Mouse (Mus musculus) lung, postnatal 25 days (tissue): ENCODE data around the gene Aldh3b2.

ENCODE experiments used
- DNase-seq: peaks from one replicate; pipeline ENCODE4 v3.0.0; 2022; ENCODE audit warnings: low spot score

Aldh3b2 gene

DNA sequence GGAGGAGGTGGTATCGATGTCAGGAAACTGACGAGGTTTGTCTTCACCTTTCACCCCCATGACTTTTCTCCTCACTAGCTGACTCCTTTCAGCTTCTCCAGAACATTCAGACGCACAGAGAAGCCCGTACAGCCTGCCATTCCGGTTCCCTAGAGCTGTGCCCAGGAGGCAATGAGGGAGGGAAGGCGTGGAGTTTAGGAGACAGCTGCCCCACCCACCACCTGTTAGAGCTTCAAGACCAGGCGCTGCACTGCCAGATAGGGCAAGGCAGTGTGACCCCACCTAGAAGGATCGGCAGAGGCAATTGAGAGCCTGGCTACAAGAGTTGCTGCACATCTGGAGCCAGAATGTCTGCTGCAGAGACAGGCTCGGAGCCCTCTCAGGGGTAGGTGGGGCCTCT, at the start of gene Aldh3b2:
Gene Aldh3b2 (plus strand): TSS at position 100 of the 400 bp plus-strand sequence.
- DNase-seq: peak; percentile 47

DNA sequence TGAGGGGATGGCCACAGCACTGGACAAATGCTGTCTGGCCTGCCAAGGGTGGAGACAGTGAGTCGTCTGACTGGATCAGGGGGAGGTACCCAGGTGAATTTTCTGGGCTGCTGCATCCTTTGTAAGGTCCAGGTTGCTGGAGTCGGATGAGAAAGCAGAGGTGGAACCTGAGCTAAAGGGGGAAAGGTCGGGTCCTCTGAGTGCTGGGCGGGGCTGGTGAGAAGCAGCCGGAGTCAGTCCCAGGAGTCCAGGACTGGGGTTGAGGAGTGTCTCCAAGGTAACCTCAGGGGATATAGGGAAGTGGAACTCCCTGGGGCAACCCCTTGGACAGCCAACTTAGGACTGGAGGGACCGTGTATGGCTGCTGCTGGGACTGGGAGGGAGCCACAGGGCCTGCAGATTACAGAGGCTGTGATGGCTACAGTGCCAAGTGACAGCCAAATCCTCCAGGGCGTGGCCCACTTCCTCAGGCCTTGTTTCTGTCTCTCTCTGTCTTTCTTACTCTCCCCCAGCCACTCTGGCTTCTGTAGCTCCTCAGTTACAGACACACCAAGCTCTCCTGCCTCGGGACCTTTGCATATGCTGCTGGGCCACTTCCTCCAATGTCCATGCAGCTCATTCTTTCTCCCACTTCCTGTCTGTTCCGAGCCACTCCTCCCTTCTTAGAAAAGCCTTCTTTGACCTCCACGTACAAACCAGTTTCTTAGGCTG, 49.3 kb upstream of the Aldh3b2 start:
- DNase-seq: no peak

DNA sequence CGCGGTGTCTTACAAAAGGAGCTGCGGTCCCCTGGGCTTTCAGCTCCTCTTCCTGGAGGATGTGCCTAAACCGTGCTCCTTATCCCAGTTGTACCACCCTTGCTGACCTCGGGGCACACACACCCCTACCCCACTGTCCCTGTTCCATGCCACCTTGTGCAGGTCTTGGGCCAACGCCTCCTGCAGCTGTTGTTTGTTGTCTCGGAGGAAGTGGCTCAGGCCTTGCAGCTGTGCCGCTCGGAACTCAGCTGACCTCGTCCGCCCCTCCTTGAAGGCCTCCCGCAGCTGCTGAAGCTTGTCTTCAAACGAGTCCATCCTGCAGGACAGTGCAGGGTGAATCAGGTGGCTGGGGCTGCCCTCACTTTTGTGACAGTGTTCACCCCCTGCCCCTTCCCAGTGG, 48.5 kb upstream of the Aldh3b2 start:
- DNase-seq: no peak

DNA sequence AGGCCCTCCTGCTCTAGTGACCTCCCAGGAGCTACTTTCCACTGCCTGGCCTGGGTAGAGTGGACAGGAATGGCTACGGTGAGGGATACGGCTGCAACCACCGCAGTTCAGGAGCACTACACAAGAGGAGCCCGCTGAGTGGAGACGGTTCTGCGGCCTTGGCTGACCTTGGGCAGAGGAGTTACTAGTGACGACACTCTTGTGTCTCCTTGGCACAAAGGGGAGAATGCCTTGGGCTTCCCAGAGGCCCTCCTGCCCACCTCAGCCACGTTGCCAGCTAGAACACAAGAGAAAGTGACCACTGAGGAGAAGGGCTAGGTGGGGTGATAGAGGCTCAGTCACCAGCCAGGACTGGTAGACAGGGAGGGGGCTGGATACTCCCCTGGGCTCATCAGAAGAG, 47.9 kb upstream of the Aldh3b2 start:
- DNase-seq: no peak

DNA sequence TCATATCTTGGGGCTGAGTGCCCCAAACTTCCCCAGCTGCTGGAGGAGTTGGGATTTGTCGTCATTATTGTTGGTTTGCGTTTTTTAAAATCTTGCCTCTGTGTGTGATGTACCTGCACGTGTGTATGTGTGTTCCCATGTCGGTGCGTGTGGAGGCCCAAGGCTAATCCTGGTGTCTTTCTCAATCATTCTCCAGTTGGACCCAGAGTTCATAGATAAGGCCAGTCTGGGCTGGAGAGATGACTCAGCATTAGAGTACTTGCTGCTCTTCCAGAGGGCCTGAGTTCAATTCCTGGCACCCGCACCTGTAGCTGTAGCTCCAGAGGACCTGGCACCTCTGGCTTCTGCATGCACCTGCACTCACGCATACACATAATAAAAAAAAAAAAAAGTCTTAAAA, 47.3 kb upstream of the Aldh3b2 start:
- DNase-seq: no peak

DNA sequence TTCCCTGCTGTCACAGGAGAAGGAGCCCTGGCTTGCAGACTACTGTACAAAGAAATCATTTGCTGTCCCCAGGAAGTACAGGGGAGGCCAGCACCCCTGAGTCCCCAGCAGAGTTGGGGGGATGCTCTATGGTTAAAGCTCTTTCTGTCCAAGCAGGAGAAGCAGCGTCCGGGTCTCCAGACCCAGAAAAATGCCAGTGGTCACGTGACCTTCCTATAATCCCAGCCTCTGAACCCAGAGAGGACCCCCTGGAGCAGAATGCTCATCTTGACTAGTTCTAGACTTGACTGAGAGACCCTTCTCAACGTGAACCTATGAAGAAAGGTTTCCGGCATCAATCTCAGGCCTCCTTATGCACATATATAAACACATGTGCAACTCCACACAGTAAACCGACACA, 46.3 kb upstream of the Aldh3b2 start:
- no peak for DNase-seq

DNA sequence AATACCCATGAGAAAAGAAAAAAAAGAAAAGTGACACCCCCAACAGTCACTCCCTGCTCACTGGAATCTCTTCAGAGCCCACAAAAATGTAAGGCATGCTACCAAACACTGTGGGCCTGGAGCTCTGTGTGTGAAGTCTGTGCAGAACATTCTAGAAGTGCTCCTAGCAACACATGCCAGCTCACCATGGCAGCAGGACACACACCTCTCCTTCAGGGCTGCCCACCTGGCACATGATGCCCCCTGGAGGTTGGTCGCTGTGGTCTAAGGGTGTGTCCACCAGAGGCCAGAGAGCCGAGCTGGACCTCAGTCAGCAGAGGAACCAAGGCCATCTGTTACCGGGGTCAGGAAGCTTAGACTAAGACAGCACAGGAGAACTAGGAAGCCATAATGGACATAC, 45.8 kb upstream of the Aldh3b2 start:
- DNase-seq: peak; percentile 85

DNA sequence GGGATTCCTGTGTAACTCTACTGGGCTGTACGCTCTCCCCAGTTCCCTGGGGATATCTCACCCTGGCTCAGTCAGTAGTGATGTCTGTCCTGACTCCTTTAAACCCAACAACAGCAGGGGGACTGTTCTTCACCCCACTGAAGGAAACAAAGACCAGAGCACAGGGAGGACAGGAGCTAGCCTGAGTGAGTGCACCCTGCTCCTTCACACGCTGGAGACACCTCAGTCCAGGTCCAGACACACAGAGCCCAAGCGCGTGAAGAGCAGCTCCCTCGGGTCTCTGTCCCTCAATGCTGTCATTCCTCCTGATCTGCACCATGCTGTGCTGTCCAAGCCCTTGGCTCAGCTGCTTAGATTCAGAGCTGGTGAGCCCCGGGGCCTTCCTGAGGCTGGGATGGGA, 45.4 kb upstream of the Aldh3b2 start:
- DNase-seq: no peak

DNA sequence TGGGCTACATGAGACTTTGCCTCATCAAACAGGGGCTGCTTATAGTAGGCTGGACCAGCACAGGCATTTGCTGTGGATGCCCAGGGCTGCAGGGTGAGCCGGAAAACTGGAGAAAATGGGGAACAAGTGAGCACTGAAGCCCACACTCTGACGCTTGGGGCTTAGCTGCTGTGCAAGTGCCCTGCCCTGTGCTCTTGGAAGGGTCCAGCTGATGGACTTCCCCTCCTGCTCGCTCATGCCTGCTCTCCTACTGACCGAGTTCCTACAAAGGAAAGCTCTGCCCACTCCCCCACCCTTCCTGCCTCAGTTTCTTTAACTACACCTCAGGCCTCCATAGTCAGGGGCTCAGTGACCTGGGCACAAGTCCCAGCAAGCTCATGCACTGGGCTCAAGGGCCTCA, 44.1 kb upstream of the Aldh3b2 start:
- no peak for DNase-seq

DNA sequence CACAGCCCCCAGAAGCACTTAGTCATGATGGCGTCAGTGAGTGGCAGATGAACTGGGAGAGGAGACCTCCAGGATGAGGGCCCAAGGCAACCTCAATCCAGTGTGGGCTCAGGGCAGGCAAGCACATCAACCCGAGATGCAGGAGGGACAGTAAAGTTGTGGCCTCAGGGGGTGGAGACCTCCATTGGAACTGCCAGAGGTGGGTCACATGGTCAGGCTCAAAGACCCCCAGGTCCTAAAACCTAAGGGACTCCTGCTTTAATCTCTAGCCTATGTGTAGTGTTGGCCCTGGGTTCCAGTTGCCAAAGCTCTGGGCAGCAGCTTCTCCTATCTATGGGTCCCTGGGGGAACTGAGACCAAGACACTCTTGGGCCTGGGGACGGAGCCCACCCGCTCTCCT, 43.3 kb upstream of the Aldh3b2 start:
- DNase-seq: no peak

DNA sequence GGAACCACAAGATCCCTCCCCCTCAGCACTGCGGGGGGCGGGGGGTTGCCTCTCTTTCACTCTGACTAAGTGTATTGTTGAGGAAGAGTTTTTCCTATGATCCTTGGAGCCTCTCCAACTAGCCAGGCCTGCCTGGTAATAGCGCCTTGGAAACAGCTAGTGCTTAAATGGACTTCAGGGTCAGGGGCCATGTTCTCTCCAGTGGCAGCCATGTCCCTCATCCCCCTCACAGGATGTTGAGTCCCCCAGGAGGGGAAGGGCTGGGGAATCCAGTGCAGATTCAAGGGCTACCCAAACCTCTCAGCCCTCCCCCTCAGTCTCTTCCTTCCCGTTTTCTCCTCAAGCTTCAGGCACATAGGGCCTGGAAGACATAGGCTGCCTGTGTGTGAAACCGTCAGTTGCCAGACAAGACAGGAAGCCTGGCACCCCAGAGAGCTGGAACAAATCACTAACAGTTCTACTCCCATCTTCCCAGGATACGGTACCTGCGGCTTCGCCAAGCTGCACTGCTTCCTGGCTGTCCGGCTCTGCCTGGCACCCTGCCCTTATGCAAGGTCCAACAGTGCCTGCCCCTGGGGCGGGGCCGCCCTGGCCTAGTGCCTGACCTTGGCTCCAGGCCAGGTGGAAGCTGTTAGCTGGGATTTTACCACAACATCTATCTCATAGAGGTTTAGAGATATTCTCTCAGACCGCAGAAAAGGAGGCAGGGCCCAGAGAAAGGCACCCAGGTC, 42.8 kb upstream of the Aldh3b2 start, which contains the start of gene Aldh3b1:
Gene Aldh3b1 (minus strand): TSS at position 598 of the 731 bp plus-strand sequence.
- DNase-seq: peak; percentile 94

DNA sequence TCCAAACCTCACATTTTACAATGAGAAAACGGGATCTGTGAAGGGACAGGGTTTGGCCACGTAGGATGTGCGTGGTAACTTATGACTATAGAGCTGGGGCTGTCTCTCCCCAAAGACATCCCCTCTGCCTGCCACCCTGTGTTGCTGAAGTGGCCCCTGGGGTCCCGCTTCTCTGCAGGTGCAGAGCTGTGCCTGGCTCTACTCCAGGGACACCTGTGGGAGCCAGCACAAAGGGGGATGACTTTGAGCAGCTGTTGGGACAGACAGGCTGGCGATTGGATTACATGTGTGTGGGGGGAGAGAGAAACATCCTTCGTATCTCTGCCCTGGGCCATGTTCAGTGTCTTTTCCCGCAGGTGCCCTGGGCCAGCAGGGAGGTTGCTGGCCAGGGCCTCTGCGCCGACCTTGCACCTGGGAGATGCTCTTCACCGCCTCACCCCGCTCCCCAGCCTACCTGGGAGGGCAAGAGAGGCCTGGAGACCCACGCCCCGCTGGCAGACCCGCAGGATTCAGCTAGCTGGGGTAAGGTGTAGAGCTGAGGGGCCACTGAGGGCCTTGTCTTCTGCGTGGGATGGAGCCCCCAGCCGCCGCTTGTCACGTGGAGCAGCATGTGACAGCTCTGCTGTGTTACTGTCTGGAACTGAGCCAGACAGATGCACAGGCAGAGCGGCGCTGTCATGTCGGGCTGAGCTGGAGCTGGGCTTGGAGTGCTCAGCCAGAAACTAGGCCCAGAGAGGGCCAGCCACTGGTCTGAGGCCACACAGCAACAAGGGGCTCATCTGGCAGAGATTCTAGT, 41.7 kb upstream of the Aldh3b2 start:
- no peak for DNase-seq

DNA sequence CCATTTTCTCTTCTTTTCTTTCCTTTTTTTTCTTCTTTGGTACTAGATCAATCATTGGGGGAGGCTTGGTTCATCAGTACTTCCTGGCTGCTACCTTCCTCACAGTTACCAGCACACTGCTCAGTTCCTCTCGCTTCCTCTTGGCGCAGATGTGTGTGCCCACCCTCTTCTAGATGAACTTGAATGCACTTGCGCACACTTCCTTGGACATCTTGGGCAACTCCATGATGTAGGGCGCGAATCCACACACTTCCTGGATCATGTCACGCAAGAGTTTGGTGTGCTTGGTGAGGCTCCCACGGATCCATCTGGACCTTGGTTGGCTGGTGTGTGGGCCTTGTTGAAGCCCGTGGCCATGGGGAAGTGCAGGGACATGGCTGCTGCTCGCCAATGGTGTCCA, 40.4 kb upstream of the Aldh3b2 start:
- DNase-seq: no peak

DNA sequence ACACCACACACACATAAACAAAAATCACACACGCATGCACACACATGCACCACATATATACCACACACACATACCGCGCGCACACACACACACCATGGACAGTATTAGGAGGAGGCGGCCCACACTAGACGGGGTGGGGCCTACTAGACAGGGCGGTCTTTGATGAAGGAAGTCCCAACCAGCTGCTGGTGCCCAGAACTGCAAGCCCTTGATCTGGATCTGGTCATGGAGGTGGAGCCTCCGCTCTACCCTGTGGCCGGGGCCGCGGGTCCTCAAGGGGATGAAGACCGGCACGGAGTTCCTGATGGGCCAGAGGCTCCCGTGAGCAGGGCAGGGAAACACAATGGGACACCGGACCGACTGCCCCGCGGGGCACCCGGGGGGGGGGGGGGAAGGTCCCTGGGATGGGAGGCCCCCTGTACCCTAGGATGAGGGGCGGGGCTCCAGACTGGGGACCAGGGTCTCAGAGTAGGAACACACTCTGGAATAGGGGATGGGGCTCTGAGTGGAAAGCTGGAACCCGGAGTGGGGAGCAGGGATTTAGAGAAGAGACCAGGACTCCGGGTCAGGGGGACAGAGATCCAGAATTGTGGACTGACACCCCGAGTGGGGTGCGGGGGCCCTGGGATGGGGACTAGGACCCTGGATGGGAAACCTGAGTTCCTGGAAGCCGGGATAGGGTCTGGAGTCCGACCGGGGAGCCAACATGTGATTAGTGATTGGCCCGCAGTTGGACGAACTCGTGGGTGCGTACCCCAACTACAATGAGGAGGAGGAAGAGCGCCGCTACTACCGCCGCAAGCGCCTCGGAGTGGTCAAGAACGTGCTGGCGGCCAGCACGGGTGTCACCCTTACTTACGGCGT, 36.9 kb upstream of the Aldh3b2 start, which contains the start of gene Unc93b1:
Gene Unc93b1 (plus strand): TSS at position 155 of the 864 bp plus-strand sequence.
- peak; percentile 87 for DNase-seq

DNA sequence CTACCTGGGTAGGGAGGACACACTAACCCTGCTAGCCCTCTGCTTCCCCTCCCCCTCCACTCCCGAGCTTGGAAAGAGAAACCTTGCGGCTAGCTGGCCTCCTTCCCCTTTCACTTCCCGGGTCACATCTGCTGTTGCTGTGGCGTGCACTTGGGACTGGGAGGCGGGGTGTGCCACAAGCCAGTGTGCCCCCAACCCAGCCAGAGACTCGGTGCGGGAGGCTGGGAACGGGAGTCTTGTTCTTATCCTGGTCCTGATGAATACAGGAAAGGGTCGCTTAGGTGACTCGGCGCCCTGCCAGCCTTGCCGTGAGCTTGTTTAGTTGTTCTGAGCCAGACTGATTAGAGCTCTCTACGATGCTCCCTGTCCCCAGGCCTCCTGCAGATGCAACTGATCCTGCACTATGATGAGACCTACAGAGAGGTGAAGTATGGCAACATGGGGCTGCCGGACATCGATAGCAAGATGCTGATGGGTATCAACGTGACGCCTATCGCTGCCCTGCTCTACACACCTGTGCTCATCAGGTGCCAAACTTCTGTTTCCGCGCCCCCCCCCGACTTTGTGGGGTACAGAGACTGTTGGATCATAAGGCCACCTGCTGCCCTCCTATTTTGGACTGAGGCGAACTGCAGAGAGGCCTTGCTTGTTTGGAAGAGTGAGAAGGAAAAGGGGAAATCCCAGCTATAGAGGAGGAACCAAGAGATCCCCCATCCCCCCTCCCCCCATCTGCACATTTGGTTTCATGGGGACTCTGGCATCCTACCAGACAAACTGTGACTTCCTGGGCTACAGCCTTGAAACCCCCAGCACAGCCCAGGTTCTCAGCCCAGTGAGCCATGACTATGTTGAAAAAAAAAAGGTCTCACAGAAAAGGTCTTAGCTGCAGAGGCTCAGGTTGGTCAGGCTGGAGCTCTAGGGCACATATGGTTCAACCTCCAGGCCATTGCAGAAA, 36.0 kb upstream of the Aldh3b2 start:
- peak; percentile 81 for DNase-seq

DNA sequence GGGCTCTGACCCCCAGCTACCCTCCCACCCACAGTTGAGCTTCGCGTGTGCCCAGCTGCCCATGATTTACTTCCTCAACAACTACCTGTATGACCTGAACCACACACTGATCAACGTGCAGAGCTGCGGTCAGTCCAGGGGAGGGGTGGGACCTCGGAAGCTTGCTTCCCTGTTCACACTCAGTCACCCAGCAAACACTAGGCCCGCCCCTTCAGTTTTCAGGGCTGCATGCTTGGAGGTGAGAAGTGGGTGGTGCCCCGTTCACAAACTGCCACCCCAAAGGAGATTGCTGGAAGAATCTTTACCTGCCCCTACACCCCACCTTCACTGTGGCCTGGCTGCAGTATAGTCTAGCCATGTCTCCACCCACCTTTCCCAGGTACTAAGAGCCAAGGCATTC, 29.8 kb upstream of the Aldh3b2 start:
- DNase-seq: no peak

DNA sequence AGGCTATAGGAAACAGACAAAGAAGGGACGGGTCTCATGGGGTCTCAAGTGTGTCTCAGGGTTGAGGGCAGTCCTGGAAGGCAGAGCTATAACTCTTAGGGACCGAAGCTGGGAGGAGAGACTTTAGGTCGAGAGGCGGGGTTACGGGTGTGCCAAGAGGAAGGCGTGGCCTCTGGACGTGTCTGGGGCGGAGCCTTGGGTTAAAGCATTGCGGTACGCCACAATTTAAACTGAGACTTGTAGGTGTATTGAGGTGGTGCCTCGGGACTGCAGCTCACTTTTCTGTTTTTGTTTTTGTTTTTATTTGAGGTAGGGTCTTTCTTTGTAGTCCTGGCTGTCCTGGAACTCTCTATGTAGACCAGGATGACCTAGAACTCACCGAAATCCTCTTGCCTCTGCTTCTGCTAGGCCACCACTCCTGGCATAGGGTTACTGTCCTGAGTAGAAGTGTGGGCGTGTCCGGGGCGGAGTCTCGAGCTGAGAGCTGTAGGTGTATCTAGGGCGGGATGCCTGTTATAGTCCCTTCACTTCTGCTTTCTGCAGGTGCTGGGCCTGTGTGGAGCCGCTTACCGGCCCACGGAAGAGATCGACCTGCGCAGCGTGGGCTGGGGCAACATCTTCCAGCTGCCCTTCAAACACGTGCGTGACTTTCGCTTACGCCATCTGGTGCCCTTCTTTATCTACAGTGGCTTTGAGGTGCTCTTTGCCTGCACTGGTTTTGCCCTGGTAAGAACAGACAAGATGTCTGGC, 29.0 kb upstream of the Aldh3b2 start:
- peak; percentile 77 for DNase-seq

DNA sequence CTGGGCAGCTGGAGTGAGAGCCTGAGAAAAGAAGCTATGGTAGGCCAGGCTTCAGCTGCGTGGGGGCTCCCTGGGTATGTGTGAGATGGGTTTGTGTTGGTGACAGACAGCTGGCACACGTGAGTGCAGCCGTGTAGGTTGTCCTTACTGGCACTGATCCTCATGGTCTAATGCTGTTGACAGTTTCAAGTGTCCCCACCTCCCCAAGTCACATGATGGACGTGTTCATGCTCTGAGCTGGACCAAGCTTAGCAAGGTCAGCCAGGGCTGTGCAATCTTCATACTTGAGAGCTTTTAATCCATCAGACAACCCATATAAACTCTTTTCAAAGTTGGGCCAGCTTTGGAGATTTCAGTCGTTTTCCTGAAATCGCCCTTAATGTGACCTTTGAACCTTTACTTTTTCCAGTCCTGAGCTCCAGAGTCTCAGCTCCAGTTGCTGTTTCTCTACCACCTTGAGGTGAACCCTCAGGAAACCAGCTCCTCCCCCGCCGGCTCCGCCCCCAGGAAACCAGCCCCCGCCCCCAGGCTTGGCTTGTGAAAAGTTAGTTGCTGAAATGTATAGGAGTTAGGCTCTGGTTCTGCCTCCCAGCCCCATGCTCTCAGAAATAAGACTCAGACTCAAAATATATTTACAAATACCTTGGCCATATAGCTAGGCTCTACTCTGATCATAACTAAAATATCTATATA, 26.1 kb upstream of the Aldh3b2 start:
- no peak for DNase-seq

DNA sequence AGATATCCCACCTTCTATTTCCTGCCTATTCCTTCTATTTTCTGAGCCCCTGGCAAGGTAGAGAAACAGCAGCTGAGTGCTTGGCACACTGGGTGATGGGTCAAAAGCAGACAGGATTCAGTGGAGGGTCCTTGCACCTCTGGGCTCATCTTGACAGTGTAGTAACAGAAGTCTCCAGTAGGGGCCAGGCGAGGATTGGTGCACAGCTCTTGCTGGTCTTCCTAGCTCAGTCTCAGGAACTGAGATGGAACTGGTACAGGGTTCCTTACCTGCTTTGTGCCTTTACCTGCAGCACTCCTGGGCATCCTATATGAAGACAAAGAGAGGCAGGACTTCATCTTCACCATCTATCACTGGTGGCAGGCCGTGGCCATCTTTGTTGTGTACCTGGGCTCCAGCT, 25.4 kb upstream of the Aldh3b2 start:
- peak; percentile 78 for DNase-seq
